Mouse (Mus musculus) splenic B cell, adult 2 months (primary cell): Measurements from ENCODE around the gene Gm4792.

Experiments used
- DNase-seq: peaks from one replicate; pipeline ENCODE4 v3.0.0-alpha.2; 2011; ENCODE audit warnings: low read depth, low spot score
- H3K27me3 ChIP-seq: 2 replicates; pipeline ENCODE4 v1.6.1; 2012; ENCODE audit warnings: mild to moderate bottlenecking, low read length, moderate library complexity, mixed read lengths; ENCODE audit not compliant: control insufficient read depth, poor library complexity, insufficient read depth, severe bottlenecking
- H3K36me3 ChIP-seq: 2 replicates; pipeline ENCODE4 v1.6.1; 2012; ENCODE audit warnings: mild to moderate bottlenecking, low read length, moderate library complexity, mixed read lengths; ENCODE audit not compliant: control insufficient read depth, poor library complexity, insufficient read depth, severe bottlenecking

The Gm4792 gene

DNA sequence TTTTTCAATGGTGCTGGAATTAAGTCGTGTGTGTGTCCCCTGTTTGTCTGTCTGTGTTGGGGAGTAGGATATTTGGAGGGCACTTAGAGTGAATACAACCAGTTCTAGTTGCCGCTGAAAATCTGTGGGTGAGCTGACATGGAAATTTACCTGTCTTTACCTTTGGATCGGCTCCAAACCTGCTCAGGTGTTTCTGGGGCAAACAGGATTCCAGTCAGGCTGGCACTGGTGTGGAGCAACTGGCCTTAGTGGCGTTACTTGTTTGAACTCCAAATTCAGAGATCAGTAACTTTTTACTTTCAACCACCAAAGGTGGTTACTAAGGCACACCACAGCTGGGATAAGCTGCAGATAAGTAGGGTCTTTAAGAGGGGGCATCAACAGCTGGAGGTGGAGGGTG, 14.6 kb upstream of the Gm4792 start:
- no peak for DNase-seq
- Histone ChIP-seq H3K36me3 (no peaks in the 10 kb centered on the region; the same call in 1 of the 2 replicates), H3K27me3 (peaks cover 2% of the 10 kb centered on the region; the same call in 1 of the 2 replicates)

DNA sequence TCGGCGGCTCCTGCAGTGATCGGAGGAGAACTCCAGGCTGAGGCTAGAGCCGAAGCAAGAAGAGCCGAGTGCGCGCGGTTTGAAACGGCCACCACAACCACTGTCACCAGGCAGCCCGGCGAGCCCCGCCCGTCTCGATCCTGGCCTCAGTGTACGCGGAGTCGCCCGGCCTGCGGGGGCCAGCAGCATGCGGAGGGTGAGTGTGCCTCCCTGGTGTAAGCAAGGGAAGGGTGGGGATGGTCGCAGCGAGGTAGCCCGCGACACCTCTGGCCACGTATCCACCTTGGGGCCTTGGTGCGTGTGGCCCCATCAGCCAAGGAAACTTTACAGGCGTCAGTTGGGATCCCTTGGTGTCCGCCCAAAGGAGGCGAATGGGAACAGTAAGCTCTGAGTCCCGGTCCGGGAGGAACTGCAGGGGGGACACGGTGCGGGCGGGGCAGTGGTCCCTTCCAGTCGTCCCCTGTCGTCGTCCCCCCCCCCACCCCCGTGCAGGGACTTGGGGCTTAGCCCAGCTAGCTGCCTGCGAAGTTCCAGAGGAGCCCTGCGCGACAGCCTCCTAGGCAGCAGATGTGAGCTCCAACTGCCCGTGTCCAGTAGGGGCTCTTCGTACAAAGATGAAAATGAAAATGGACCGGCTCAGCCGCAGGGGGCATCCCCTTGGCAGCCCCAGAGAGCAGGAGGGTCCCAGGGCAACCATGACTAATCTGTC, 13.7 kb upstream of the Gm4792 start:
- peaks cover 2% of the 10 kb centered on the region; the same call in 1 of the 2 replicates for H3K27me3 ChIP-seq
- no peak for DNase-seq
- no peaks in the 10 kb centered on the region; the same call in 1 of the 2 replicates for H3K36me3 ChIP-seq

DNA sequence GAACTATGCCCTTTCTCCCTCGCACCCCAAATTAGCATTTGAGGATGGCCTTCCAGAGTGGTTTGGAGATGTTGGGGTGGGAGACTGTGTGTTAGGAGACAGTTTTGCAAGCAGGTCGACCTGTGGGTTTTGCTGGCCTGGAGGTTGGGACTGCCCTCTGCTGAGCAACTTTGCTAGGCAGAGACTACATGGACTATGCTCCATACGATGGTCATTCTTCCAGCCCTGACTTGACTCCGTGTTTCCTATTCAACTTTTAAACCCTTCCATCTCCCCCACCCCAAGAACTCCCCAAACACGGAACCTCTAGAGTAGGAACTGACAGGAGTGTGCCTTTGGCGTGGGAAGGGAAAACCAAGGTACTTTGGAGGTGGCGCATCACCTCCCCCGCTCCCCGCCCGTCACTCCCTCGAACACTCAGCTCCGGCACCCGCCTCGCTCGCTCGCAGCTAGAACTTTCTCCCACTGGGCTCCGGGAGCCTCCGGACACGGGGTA, 13.1 kb upstream of the Gm4792 start, which contains the start of gene Tmcc3:
Gene Tmcc3, plus strand, starts transcription at position 439 of the 496 bp plus-strand sequence.
- no peak for DNase-seq
- peaks cover 2% of the 10 kb centered on the region; the same call in 1 of the 2 replicates for H3K27me3 ChIP-seq

DNA sequence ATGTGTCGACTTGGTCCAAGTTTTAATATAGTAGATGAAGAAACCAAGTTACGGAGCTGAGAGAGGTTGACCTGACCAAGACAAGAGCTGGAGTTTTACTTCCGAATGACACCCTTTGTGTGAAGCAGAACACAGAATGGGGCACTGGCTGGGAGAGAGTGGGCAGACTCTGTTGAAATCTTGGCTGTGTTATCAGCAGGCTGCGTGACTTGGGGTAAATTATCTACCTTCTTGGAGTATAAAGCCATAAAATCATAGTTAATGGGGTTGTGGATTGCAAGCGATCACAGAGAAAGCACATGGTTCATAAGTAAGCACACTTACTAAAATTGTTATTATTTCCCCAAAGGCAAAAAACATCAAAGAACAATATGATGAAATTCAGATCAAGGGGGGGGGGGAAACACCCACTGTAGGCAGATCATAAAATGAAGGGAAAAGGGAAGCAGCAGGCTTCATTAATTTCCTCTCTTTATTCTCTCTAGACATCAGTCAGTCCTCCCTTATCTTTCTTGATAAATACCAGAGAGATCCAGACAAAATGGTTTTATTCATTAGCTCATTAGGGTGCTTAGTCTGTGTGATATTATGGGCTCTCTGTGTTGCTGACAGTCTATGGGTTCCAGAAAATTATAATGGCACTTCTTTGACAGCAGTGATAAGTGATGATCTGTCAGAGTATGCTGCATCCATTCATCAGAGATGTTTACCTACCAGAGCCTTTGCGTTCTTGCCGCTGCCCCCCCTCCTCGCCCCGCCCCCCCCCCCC, 12.2 kb upstream of the Gm4792 start:
- Histone ChIP-seq H3K36me3 (no peaks in the 10 kb centered on the region), H3K27me3 (peaks cover 2% of the 10 kb centered on the region; the same call in 1 of the 2 replicates)
- no peak for DNase-seq

More for the DNA sequence above, 13.1 kb upstream of the Gm4792 start, which contains the start of gene Tmcc3:
- H3K36me3 ChIP-seq = no peaks in the 10 kb centered on the region; the same call in 1 of the 2 replicates

DNA sequence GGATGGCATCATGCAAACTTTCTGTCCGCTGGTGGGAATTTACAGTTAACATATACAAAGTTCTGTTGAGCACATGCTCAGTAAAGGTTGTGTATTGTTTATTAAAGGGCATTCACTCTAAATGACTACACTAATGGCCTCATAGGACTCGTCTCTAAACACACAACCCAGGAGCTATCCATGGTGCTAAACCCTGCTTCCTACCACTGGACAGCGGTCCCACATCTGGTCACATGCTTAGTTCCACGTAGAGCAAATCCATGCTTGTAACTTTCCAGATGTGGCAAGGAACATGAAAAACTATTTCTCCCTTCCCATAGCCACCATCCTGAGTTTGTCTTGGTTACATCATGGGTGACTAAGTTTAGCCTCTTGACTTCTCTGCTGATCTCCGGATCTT, 7.0 kb upstream of the Gm4792 start:
- H3K36me3 ChIP-seq = no peaks in the 10 kb centered on the region
- peaks cover 2% of the 10 kb centered on the region; the same call in 1 of the 2 replicates for H3K27me3 ChIP-seq
- DNase-seq = no peak

DNA sequence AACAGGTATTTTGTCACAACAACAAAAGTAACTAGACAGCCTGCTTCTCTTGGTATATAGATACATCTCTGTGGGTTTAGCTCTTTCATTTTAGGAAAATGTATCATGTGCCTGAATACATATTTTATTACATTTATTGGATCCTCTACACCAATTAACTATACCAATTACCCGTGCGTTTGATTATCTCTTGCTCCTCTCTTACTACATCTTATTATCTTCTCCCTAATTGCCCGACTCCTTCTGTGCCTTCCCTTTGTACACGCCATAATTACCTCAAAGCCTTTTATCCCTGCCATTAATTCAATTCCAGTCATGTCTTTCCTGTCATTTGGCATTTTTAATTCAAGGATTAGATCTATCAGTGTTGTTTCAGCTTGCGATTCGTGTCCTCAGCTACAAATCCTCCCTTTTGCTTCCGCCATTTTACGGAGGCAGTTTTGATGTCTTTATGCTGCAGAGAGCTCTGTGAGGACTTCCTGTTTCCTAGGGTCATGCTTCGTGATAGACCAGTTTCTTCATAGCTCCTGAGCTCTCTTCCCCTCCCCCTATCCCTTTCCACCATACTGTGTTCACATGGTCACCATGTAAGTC, 5.7 kb upstream of the Gm4792 start:
- H3K27me3 ChIP-seq = no peaks in the 10 kb centered on the region
- no peak for DNase-seq
- no peaks in the 10 kb centered on the region for H3K36me3 ChIP-seq

DNA sequence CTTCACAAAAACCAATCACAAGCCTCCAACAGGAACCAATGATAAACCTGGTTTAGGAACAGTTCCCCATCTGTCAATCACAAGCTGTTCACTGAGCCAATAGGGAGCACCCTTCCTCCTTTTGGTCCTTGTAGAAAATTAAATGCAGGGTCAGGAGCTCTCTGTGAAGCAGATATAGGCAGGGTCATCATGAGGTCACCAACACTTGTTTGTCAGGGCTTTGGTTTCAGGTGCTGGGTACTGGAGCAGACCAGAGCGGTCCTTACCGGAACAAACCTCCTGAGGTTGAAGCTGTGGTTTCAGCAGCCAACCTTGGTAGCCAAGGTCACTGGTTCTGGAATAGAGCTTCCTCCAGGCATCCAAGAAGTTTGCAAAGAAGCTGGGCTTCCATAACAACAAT, 798 bp upstream of the Gm4792 start:
- no peak for DNase-seq

DNA sequence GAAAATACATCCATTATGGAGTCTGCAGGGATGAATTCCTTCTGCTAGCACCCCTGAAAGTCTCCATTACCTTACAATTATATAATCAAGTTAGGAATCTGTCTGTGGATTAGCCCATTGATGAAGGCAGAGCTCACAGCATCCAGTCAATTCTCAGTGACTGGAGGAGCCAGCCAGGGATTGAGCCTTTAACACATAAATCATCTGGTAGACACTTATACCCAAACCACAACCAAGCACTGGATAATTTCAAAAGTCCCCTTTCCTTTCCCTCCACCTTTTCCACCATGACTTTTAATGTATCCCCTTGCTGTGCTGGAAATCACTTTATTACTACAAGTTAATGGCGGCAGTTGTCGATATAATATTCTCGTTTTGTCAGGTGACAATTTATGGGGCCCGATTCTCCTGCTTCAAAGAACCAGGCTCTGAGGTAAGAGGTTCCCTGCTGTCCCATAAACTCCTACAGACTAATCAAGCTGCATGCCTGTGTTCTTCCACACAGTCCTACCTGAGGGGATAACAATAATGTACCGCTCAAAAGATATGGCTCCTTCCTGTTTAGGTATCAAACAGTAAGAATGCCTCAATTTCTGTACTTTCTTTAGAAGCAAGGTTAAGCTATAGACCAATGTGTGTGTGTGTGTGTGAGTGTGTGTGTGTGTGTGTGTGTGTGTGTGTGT, 2.4 kb downstream of the Gm4792 start:
- Histone ChIP-seq H3K27me3 (no peaks in the 10 kb centered on the region), H3K36me3 (no peaks in the 10 kb centered on the region)
- no peak for DNase-seq

More for the DNA sequence above, 798 bp upstream of the Gm4792 start:
- H3K36me3 ChIP-seq = no peaks in the 10 kb centered on the region
- no peaks in the 10 kb centered on the region for H3K27me3 ChIP-seq

DNA sequence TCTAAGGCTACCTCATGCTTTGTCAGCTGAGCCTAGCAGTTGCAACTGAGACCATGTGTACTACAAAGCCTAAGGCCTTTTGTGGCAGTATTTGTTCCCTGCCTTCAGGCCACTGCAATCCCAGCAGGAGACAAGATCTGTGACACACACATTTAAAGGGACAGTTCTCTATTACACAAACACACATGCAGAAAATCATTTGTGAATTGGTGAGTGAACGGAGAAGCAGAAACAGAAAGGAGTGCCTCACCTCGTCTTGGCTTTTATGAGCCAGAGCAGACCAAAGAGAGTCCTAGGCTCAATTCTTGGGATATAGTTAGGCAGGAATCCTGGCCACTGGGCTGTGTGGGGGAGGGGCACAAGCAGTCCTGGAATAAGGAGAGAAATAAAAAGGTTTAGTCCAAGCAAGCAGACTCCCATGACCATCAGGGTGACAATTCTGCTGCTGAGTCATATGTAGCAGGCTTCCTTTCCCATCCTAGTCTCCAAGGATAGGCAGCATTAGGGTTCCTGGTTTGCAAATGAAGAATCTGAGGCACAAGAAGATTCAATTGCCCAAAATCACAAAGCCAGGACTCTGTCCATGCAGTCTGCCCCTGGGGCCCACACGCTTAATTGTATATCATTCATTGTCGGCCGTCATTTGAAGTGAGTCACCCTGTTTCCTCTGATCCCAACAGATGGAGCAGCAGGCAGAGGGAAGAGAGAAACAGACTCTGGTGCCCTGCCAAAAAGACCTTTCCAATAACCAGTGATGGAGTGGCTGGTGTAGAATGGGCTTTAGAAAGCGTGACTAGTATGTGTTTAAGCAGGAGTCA, 3.4 kb downstream of the Gm4792 start:
- Histone ChIP-seq H3K36me3 (no peaks in the 10 kb centered on the region), H3K27me3 (no peaks in the 10 kb centered on the region)
- no peak for DNase-seq

DNA sequence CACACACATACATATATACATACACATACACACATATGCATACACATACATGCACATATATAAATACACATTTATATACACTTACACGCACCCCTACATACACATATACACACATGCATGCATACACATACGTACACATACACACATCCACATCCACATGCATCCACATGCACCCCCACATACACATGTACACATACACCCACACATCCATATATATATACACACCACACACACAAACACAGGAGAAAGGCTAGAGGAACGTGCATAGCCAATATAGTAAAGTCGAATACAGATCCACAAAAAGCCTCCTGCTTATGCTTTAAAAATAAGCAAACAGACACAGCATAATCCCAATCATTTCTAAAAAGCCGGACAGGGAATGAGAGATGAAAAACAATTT, 4.1 kb downstream of the Gm4792 start:
- Histone ChIP-seq H3K27me3 (no peaks in the 10 kb centered on the region), H3K36me3 (no peaks in the 10 kb centered on the region)
- no peak for DNase-seq

DNA sequence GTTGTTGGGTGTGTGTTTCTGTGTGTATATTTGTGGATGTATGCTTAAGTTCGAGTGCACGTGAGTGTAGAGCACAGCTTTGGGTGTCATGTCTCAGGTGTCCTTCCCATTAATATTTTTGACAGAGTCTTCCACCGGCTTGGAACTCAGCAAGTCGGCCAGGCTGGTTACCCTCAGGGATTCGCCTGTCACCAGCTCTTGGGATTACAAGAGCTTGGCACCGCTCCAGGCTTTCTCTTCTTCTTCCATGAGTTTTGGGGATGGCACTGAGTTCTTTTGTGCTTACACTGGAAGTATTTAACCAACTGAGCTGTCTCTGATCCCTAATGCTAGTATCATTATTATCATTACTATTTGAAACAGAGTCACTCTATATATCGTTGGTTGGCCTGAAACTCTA, 15.7 kb downstream of the Gm4792 start:
- no peaks in the 10 kb centered on the region for H3K27me3 ChIP-seq
- no peaks in the 10 kb centered on the region for H3K36me3 ChIP-seq
- DNase-seq = no peak

DNA sequence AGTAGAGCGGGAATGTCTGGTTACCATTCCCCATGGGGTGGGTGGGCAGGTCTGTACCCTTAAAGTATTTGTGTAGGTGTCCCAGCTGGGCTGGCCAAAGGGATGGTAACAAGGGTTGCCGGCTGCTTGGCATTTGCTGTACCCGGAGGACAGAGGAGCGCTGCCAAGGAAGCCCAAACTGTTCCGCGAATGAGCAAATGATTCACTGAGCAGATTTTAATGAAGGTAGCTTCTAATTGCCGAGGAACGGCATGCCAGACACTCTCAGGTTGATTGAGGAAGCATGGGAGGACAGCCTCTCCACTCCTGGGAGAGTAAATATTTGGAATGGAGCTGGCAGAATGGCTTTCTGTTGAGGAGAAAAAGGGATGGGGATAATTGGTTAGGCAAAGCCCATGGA, 16.3 kb downstream of the Gm4792 start:
- H3K27me3 ChIP-seq = no peaks in the 10 kb centered on the region
- no peak for DNase-seq
- no peaks in the 10 kb centered on the region for H3K36me3 ChIP-seq

DNA sequence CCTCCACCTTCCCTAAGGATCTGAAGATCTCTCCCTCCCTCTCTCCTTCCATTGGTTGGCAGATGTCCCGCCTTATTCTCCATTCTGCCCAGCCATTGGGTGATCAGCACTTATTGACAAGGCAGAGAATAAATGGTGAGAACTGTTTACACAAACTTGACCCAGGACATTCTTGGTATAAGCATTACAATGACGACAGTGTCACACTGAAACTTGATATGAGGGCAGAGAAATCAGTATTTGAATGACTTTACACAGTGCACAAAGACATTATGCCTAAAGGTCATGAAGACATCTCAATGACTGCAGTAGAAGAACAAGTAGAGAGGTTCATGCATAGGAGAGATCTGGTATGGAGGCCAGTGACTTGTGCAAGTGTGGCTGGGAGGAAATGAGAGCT, 22.0 kb downstream of the Gm4792 start:
- DNase-seq = no peak
- Histone ChIP-seq H3K36me3 (no peaks in the 10 kb centered on the region), H3K27me3 (no peaks in the 10 kb centered on the region)

DNA sequence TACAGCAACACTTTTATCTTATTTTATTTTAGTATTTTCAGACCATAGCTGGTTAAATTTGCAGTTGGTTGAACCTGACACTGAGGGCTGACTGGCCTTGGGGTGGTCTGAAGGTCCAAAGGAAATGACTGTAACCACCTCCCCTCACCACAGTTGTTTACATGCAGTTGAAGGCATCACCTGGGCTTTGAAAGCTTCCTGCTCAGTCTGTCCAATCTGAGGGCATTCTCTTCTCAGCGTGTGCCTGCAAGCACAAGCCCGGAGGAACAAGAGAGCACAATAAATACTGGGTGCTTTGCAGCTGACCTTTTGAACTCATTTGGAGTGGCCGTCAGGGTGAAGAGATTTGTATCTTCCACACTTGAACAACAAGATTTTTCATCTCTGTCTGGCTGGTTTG, 23.2 kb downstream of the Gm4792 start:
- Histone ChIP-seq H3K36me3 (no peaks in the 10 kb centered on the region), H3K27me3 (no peaks in the 10 kb centered on the region)
- no peak for DNase-seq
